ENCODE assay signal across 8 mouse cellular contexts in the genomic region with DNA sequence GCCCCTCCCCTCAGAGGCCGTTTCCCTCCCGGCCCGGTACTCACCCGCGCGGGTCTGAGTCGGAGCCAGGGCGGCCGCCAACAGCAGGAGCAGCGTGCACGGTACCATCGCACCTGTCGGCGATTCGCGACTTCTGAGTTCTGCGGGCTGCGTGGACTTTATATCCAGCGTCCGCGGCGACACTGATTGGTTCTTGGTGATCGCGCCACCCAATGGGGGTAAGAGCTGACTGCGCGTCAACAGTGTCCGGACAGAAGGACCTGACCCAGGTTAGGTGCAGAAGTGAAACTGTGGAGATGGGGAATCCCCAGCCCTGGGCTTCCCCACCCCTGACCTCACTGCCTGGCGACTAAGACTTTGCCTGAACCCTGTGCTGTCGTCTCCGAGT. TPM values are rescaled to one million over a fixed set of nuclear protein-coding genes. Genes with fewer than 3 reads are reported as not detected.
DNase-seq lines count a peak whose midpoint lies in the region; ATAC-seq and TF ChIP-seq lines count a peak whose summit lies in the region.

A gene (minus strand): TSS at position 198 of the 388 bp plus-strand sequence.

- peak within 1 kb of the TSS; percentile 50; the same call in 1 of the 2 replicates for H3K9ac ChIP-seq in kidney, embryonic 14.5 days (ENCODE audit: low read depth, low read length)
- peak within 1 kb of the TSS; percentile 48 for H3K9ac ChIP-seq in limb, embryonic 14.5 days (ENCODE audit: low read depth, low read length, severe bottlenecking)
- peak within 1 kb of the TSS; percentile 57 for H3K9ac ChIP-seq in midbrain, embryonic 16.5 days (ENCODE audit: low read depth, low read length)

- ATAC-seq in kidney, embryonic 14.5 days (ENCODE audit: low FRiP score, low TSS enrichment) = peak; percentile 80
- ATAC-seq in limb, embryonic 14.5 days (ENCODE audit: low FRiP score, low read depth) = peak; percentile 80; the same call in 1 of the 2 replicates
- ATAC-seq in midbrain, embryonic 16.5 days = peak; percentile 73; the same call in 1 of the 2 replicates

- H3ac ChIP-seq in C2C12 (ENCODE audit: control insufficient read depth, insufficient read length, low read depth) = peak within 1 kb of the TSS; percentile 30

- 2% methylated on average over 30 of the region's 30 CpGs for WGBS in heart, embryonic 10.5 days
- under 1% methylated on average over 28 of the region's 30 CpGs for WGBS in kidney, embryonic 14.5 days
- WGBS in limb, embryonic 14.5 days = under 1% methylated on average over 27 of the region's 30 CpGs
- WGBS in midbrain, embryonic 16.5 days = under 1% methylated on average over 28 of the region's 30 CpGs

- H3K4me2 ChIP-seq in kidney, embryonic 14.5 days (replicated peaks; ENCODE audit: low read depth, low read length) = peak within 1 kb of the TSS; percentile 98
- peak within 1 kb of the TSS; percentile 93 for H3K4me2 ChIP-seq in limb, embryonic 14.5 days (replicated peaks; ENCODE audit: low read depth, low read length, severe bottlenecking)
- peak within 1 kb of the TSS; percentile 67 for H3K4me2 ChIP-seq in midbrain, embryonic 16.5 days (ENCODE audit: low read length)

- TF ChIP-seq POLR2A in limb, embryonic 14.5 days (IDR thresholded peaks at IDR 0.05; ENCODE audit: borderline replicate concordance, extremely low read depth, insufficient read depth, insufficient read length) = no peak

- no peak for TF ChIP-seq CTCF in C2C12 (IDR thresholded peaks at IDR 0.05; ENCODE audit: control insufficient read depth, insufficient read depth, insufficient read length)

- H3K4me1 ChIP-seq in erythroblast, embryonic 14.5 days (ENCODE audit: control insufficient read depth) = no peaks in the 10 kb centered on the region
- H3K4me1 ChIP-seq in heart, embryonic 10.5 days = peaks cover 11% of the 10 kb centered on the region
- H3K4me1 ChIP-seq in kidney, embryonic 14.5 days (ENCODE audit: control insufficient read depth, insufficient read depth, low read length) = no peaks in the 10 kb centered on the region
- H3K4me1 ChIP-seq in limb, embryonic 14.5 days (ENCODE audit: control insufficient read depth, insufficient read depth, low read length) = no peaks in the 10 kb centered on the region
- H3K4me1 ChIP-seq in midbrain, embryonic 16.5 days (ENCODE audit: control insufficient read depth, insufficient read depth, low read length) = peaks cover 4% of the 10 kb centered on the region; the same call in 1 of the 2 replicates

- no peaks in the 10 kb centered on the region for H3K9me3 ChIP-seq in erythroblast, embryonic 14.5 days (ENCODE audit: control insufficient read depth, low read length)
- no peaks in the 10 kb centered on the region for H3K9me3 ChIP-seq in heart, embryonic 10.5 days
- no peaks in the 10 kb centered on the region for H3K9me3 ChIP-seq in kidney, embryonic 14.5 days (ENCODE audit: control insufficient read depth, low read length)
- H3K9me3 ChIP-seq in limb, embryonic 14.5 days (ENCODE audit: control insufficient read depth, low read length) = no peaks in the 10 kb centered on the region
- no peaks in the 10 kb centered on the region for H3K9me3 ChIP-seq in midbrain, embryonic 16.5 days (replicated peaks; ENCODE audit: control insufficient read depth, low read length, poor library complexity, severe bottlenecking)

- peak; percentile 91 for DNase-seq in brain, adult 2 months (ENCODE audit: low read depth, low spot score)
- DNase-seq in heart, embryonic 10.5 days (ENCODE audit: low spot score) = peak; percentile 78
- peak; percentile 48 for DNase-seq in limb, embryonic 14.5 days (ENCODE audit: low spot score)
- peak; percentile 97 to 98 for DNase-seq in spleen, postnatal 36 days (ENCODE audit: low spot score in 2 of 2)

- H3K79me2 ChIP-seq in C2C12 (ENCODE audit: control insufficient read depth, insufficient read depth) = no peaks in the 10 kb centered on the region

- no peaks in the 10 kb centered on the region for H3K27me3 ChIP-seq in C2C12 (ENCODE audit: control insufficient read depth, insufficient read depth, insufficient read length)
- H3K27me3 ChIP-seq in erythroblast, embryonic 14.5 days (ENCODE audit: control insufficient read depth) = peaks cover 43% of the 10 kb centered on the region
- peaks cover 60% of the 10 kb centered on the region for H3K27me3 ChIP-seq in heart, embryonic 10.5 days (ENCODE audit: insufficient read depth, poor library complexity, severe bottlenecking)
- peaks cover 19% of the 10 kb centered on the region for H3K27me3 ChIP-seq in kidney, embryonic 14.5 days (ENCODE audit: control insufficient read depth, insufficient read depth, low read length)
- H3K27me3 ChIP-seq in limb, embryonic 14.5 days (ENCODE audit: control insufficient read depth, insufficient read depth, low read length) = peaks cover 28% of the 10 kb centered on the region
- peaks cover 13% of the 10 kb centered on the region; the same call in 1 of the 2 replicates for H3K27me3 ChIP-seq in midbrain, embryonic 16.5 days (ENCODE audit: control insufficient read depth, insufficient read depth, low read depth, low read length)

- peak within 1 kb of the TSS; percentile 62; the same call in 1 of the 2 replicates for H3K27ac ChIP-seq in heart, embryonic 10.5 days
- no peak within 1 kb of the TSS for H3K27ac ChIP-seq in kidney, embryonic 14.5 days (ENCODE audit: low read depth, low read length)
- no peak within 1 kb of the TSS for H3K27ac ChIP-seq in limb, embryonic 14.5 days (replicated peaks; ENCODE audit: low read depth, low read length)
- no peak within 1 kb of the TSS for H3K27ac ChIP-seq in midbrain, embryonic 16.5 days (ENCODE audit: low read length)

- H3K4me3 ChIP-seq in C2C12 (ENCODE audit: insufficient read depth, poor library complexity, severe bottlenecking) = no peak within 1 kb of the TSS
- peak within 1 kb of the TSS; percentile 57 for H3K4me3 ChIP-seq in erythroblast, embryonic 14.5 days (replicated peaks)
- H3K4me3 ChIP-seq in heart, embryonic 10.5 days = peak within 1 kb of the TSS; percentile 71
- H3K4me3 ChIP-seq in kidney, embryonic 14.5 days (ENCODE audit: low read length) = peak within 1 kb of the TSS; percentile 52
- H3K4me3 ChIP-seq in limb, embryonic 14.5 days (replicated peaks; ENCODE audit: low read length) = peak within 1 kb of the TSS; percentile 49
- peak within 1 kb of the TSS; percentile 45 for H3K4me3 ChIP-seq in midbrain, embryonic 16.5 days (ENCODE audit: low read depth, low read length)

- H3K79me3 ChIP-seq in C2C12 (ENCODE audit: low read depth) = no peaks in the 10 kb centered on the region

- H3K36me3 ChIP-seq in C2C12 (ENCODE audit: control insufficient read depth, insufficient read depth) = no peaks in the 10 kb centered on the region
- no peaks in the 10 kb centered on the region for H3K36me3 ChIP-seq in erythroblast, embryonic 14.5 days (ENCODE audit: control insufficient read depth)
- H3K36me3 ChIP-seq in heart, embryonic 10.5 days = no peaks in the 10 kb centered on the region
- H3K36me3 ChIP-seq in kidney, embryonic 14.5 days (ENCODE audit: control insufficient read depth, insufficient read depth, low read length) = no peaks in the 10 kb centered on the region
- no peaks in the 10 kb centered on the region for H3K36me3 ChIP-seq in limb, embryonic 14.5 days (ENCODE audit: control insufficient read depth, insufficient read depth, low read length)
- no peaks in the 10 kb centered on the region for H3K36me3 ChIP-seq in midbrain, embryonic 16.5 days (ENCODE audit: control insufficient read depth, insufficient read depth, low read length)

TF ChIP-seq in C2C12, 6 proteins besides CTCF, POLR2A, EP300 and RAD21:
- TF ChIP-seq CEBPB (IDR thresholded peaks at IDR 0.05; ENCODE audit: low read depth) (no peak), FOSL1 (IDR thresholded peaks at IDR 0.05; ENCODE audit: insufficient read depth, low read length, poor library complexity, severe bottlenecking) (no peak), MYOD1 (IDR thresholded peaks at IDR 0.05; ENCODE audit: control insufficient read depth, insufficient read length, low read depth) (no peak), MAX (IDR thresholded peaks at IDR 0.05) (no peak), USF1 (IDR thresholded peaks at IDR 0.05; ENCODE audit: low read depth) (no peak), MYOG (IDR thresholded peaks at IDR 0.05; ENCODE audit: control insufficient read depth, extremely low read depth, insufficient read length) (no peak)

RNA-seq across cellular contexts. Expression of the gene that starts here (rescaled TPM):
- polyA plus RNA-seq in C2C12 (2012; fragmentation: generic; extraction: Trizol) = 19.0 TPM
- 0.91 and 0.94 TPM in 2 replicates for polyA plus RNA-seq in erythroblast, embryonic 14.5 days (2012)
- 13.0 and 16.2 TPM in 2 replicates for polyA plus RNA-seq in heart, embryonic 10.5 days (2016; fragmentation: Nextera tagmentation; extraction: Ambion mirVana)
- 11.2 and 18.8 TPM in 2 replicates for polyA plus RNA-seq in kidney, embryonic 14.5 days (2014; fragmentation: Nextera tagmentation; extraction: Ambion mirVana)
- polyA plus RNA-seq in limb, embryonic 14.5 days (2012; rRNA removed) = 27.0 and 31.5 TPM in 2 replicates
- polyA plus RNA-seq in limb, embryonic 14.5 days (2014; fragmentation: Nextera tagmentation; extraction: Ambion mirVana) = 17.7 and 25.5 TPM in 2 replicates
- 11.0 and 13.1 TPM in 2 replicates for polyA plus RNA-seq in midbrain, embryonic 16.5 days (2015; fragmentation: Nextera tagmentation; extraction: Ambion mirVana)
